Mouse (Mus musculus): ENCODE data around the gene Nrm.

DNA sequence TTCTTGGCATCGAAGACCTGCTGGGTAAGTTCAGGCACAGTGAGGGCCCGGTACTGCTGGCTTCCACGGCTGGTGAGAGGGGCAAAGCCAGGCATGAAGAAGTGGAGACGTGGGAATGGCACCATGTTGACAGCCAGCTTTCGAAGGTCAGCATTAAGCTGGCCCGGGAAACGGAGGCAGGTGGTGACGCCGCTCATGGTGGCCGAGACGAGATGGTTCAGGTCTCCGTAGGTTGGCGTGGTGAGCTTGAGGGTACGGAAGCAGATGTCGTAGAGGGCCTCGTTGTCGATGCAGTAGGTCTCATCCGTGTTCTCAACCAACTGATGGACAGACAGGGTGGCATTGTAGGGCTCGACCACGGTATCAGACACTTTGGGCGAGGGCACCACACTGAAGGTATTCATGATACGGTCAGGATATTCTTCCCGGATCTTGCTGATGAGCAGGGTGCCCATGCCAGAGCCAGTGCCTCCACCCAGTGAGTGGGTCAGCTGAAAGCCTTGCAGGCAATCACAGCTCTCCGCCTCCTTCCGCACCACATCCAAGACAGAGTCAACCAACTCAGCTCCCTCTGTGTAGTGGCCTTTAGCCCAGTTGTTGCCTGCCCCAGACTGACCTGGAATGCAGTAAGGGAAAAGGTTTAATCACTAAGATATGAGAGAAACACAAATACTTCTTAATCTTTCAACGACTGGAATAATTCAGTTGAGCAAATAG lies 25.5 kb upstream of the Nrm start:
- TF ChIP-seq POLR2A (IDR thresholded peaks at IDR 0.05; ENCODE audit: borderline replicate concordance, control insufficient read depth, low read depth, low read length): no peak
- no peak for TF ChIP-seq CTCF (IDR thresholded peaks at IDR 0.05; ENCODE audit: control insufficient read depth, insufficient read depth, low read length)
